Mouse (Mus musculus): ENCODE measurements around the gene Nop56. TPM values are rescaled to one million over a fixed set of nuclear protein-coding genes. Genes with fewer than 3 reads are reported as not detected.

Gene Nop56
- polyA plus RNA-seq, 1 experiment from 2014 or later = 288 TPM

GRCm38 (mm10) chr2:130296134-130296745 lies 22.0 kb downstream of the Nop56 start:
- H3K4me1 ChIP-seq = peaks cover 36% of the 10 kb centered on the region
- H3K27me3 ChIP-seq = peaks cover 8% of the 10 kb centered on the region
- peak overlapping the region; percentile 92 for H3K9ac ChIP-seq
- 0 out of 2 replicates have a peak, but pooled peaks have one; percentile 1 for ATAC-seq
- peak overlapping the region; percentile 70 for H3K4me2 ChIP-seq
- peak overlapping the region; percentile 71 for H3K4me3 ChIP-seq
- no peaks in the 10 kb centered on the region for H3K9me3 ChIP-seq (replicated peaks)
- peaks cover 26% of the 10 kb centered on the region for H3K36me3 ChIP-seq (ENCODE audit: poor library complexity, severe bottlenecking)
- peak overlapping the region; percentile 76 for H3K27ac ChIP-seq
- 2% methylated on average over 20 of the region's 20 CpGs for WGBS

- no peak overlapping the region for H3K4me3 ChIP-seq
- peak overlapping the region; percentile 70 for H3K4me2 ChIP-seq
- no peak for ATAC-seq
- peaks cover 8% of the 10 kb centered on the region for H3K27me3 ChIP-seq
- no peak overlapping the region for H3K9ac ChIP-seq
- 87% methylated on average over 9 of the region's 9 CpGs for WGBS
- peaks cover 34% of the 10 kb centered on the region for H3K4me1 ChIP-seq
- H3K9me3 ChIP-seq (replicated peaks) = no peaks in the 10 kb centered on the region
- peaks cover 26% of the 10 kb centered on the region for H3K36me3 ChIP-seq (ENCODE audit: poor library complexity, severe bottlenecking)
- no peak overlapping the region for H3K27ac ChIP-seq
Observed at GRCm38 (mm10) chr2:130297580-130297979, 23.4 kb downstream of the Nop56 start.

GRCm38 (mm10) chr2:130303014-130303413 lies 28.8 kb downstream of the Nop56 start:
- H3K27me3 ChIP-seq = no peaks in the 10 kb centered on the region
- H3K4me2 ChIP-seq = no peak overlapping the region
- H3K36me3 ChIP-seq (ENCODE audit: poor library complexity, severe bottlenecking) = peaks cover 55% of the 10 kb centered on the region
- 0 out of 2 replicates have a peak overlapping the region, but pooled peaks have one; percentile 6 for H3K9ac ChIP-seq
- ATAC-seq = no peak
- 50% methylated on average over 4 of the region's 4 CpGs for WGBS
- H3K27ac ChIP-seq = no peak overlapping the region
- no peaks in the 10 kb centered on the region for H3K9me3 ChIP-seq (replicated peaks)
- H3K4me1 ChIP-seq = peaks cover 4% of the 10 kb centered on the region; the same call in 1 of the 2 replicates
- H3K4me3 ChIP-seq = no peak overlapping the region

GRCm38 (mm10) chr2:130327057-130327456 lies 52.8 kb downstream of the Nop56 start:
- H3K9me3 ChIP-seq (replicated peaks) = 0 out of 2 replicates have a peak, but pooled peaks cover 2% of the 10 kb centered on the region
- H3K9ac ChIP-seq = no peak overlapping the region
- no peak overlapping the region for H3K4me3 ChIP-seq
- no peaks in the 10 kb centered on the region for H3K27me3 ChIP-seq
- no peak overlapping the region for H3K4me2 ChIP-seq
- no peaks in the 10 kb centered on the region for H3K4me1 ChIP-seq
- H3K36me3 ChIP-seq (ENCODE audit: poor library complexity, severe bottlenecking) = 0 out of 2 replicates have a peak, but pooled peaks cover 2% of the 10 kb centered on the region
- 79% methylated on average over 1 of the region's 1 CpGs for WGBS
- no peak for ATAC-seq
- no peak overlapping the region for H3K27ac ChIP-seq

Other genes starting within 250 kb of the Nop56 start
- gene Tgm6, start 162.0 kb upstream of the Nop56 start, polyA plus RNA-seq (2015; fragmentation: Nextera tagmentation; extraction: Ambion mirVana) = 0.06 and 0.08 TPM in 2 replicates
- gene Snrpb, start 95.0 kb upstream of the Nop56 start, polyA plus RNA-seq (2015; fragmentation: Nextera tagmentation; extraction: Ambion mirVana) = 590 and 601 TPM in 2 replicates
- gene Tmc2, start 79.2 kb upstream of the Nop56 start, polyA plus RNA-seq (2015; fragmentation: Nextera tagmentation; extraction: Ambion mirVana) = not detected in 2 replicates
- gene Idh3b, start 10.1 kb downstream of the Nop56 start, polyA plus RNA-seq (2015; fragmentation: Nextera tagmentation; extraction: Ambion mirVana) = 153 and 172 TPM in 2 replicates
- gene Ebf4, start 20.7 kb downstream of the Nop56 start, polyA plus RNA-seq (2015; fragmentation: Nextera tagmentation; extraction: Ambion mirVana) = 2.1 and 2.6 TPM in 2 replicates
- gene Cpxm1, start 123.1 kb downstream of the Nop56 start, polyA plus RNA-seq (2015; fragmentation: Nextera tagmentation; extraction: Ambion mirVana) = 11.8 and 12.3 TPM in 2 replicates
- gene Gm28372, start 130.8 kb downstream of the Nop56 start, polyA plus RNA-seq (2015; fragmentation: Nextera tagmentation; extraction: Ambion mirVana) = 0.09 and 0.34 TPM in 2 replicates
- gene 1700020A23Rik, start 130.8 kb downstream of the Nop56 start, polyA plus RNA-seq (2015; fragmentation: Nextera tagmentation; extraction: Ambion mirVana) = 0.25 and 0.48 TPM in 2 replicates
- not detected in 2 replicates for gene Tmem239, start 132.0 kb downstream of the Nop56 start, polyA plus RNA-seq (2015; fragmentation: Nextera tagmentation; extraction: Ambion mirVana)
- gene Vps16, start 149.9 kb downstream of the Nop56 start, polyA plus RNA-seq (2015; fragmentation: Nextera tagmentation; extraction: Ambion mirVana) = 125 and 130 TPM in 2 replicates
- 9.0 and 10.2 TPM in 2 replicates for gene Pced1a, start 150.3 kb downstream of the Nop56 start, polyA plus RNA-seq (2015; fragmentation: Nextera tagmentation; extraction: Ambion mirVana)
- 120 and 122 TPM in 2 replicates for gene Ptpra, start 175.8 kb downstream of the Nop56 start, polyA plus RNA-seq (2015; fragmentation: Nextera tagmentation; extraction: Ambion mirVana)